Mouse (Mus musculus) lung, postnatal 0 days (tissue): ENCODE measurements around the gene Cnpy2. TPM values are rescaled to one million over a fixed set of nuclear protein-coding genes. Genes with fewer than 3 reads are reported as not detected.

Experiments used
- ATAC-seq: fragments of 200-750 bp; cut with Nextera tagmentation; 2 replicates; pipeline ENCODE4 v1.8.0; 2017; ENCODE audit warnings: moderate library complexity
- DNase-seq: peaks from one replicate; pipeline ENCODE4 v3.0.0-alpha.2; 2016; ENCODE audit warnings: low spot score
- H3K27ac ChIP-seq: fragments of 300-500 bp; sonication (generic); 2 replicates; pipeline ENCODE4 v1.5.1; 2014; ENCODE audit warnings: antibody characterized with exemption, mild to moderate bottlenecking, low read length, mixed read lengths
- H3K27me3 ChIP-seq: fragments of 300-500 bp; sonication (generic); replicated peaks from 2 replicates; pipeline ENCODE4 v1.6.1; 2014; ENCODE audit warnings: low read length, mixed read lengths; ENCODE audit not compliant: insufficient read depth
- H3K36me3 ChIP-seq: fragments of 300-500 bp; sonication (generic); 2 replicates; pipeline ENCODE4 v1.6.1; 2014; ENCODE audit warnings: low read length, mixed read lengths; ENCODE audit not compliant: insufficient read depth
- H3K4me1 ChIP-seq: fragments of 300-500 bp; sonication (generic); 2 replicates; pipeline ENCODE4 v1.6.1; 2014; ENCODE audit warnings: antibody characterized with exemption, low read depth, low read length, mixed read lengths; ENCODE audit not compliant: insufficient read depth
- H3K4me2 ChIP-seq: fragments of 300-500 bp; sonication (generic); replicated peaks from 2 replicates; pipeline ENCODE4 v1.6.1; 2014; ENCODE audit warnings: low read depth, mild to moderate bottlenecking, low read length, moderate library complexity, mixed read lengths
- H3K4me3 ChIP-seq: fragments of 300-500 bp; sonication (generic); 2 replicates; pipeline ENCODE4 v1.5.1; 2014; ENCODE audit warnings: low read depth, low read length
- H3K9ac ChIP-seq: fragments of 300-500 bp; sonication (generic); replicated peaks from 2 replicates; pipeline ENCODE4 v1.6.1; 2014; ENCODE audit warnings: low read depth, mild to moderate bottlenecking
- H3K9me3 ChIP-seq: fragments of 300-500 bp; sonication (generic); 2 replicates; pipeline ENCODE4 v1.6.1; 2016; ENCODE audit warnings: low read length, mixed read lengths
- CTCF ChIP-seq: IDR thresholded peaks from 2 replicates; pipeline ENCODE4 v1.5.1; 2016; ENCODE audit warnings: antibody characterized with exemption, mild to moderate bottlenecking
- EP300 ChIP-seq: IDR thresholded peaks from 2 replicates; pipeline ENCODE4 v1.6.1; 2016; ENCODE audit warnings: antibody characterized with exemption, mild to moderate bottlenecking, control low read depth
- whole genome bisulfite sequencing: fragments of 180-500 bp; shearing (Covaris S2); extraction: QIAGEN DNeasy Blood & Tissue Kit; methylation state at CpG from one replicate; pipeline ENCODE4 v1.1.7; 2014; 5-methylcytosine and 5-hydroxymethylcytosine counted together
- polyA plus RNA-seq: library from polyadenylated mRNA; unstranded; fragments of >200 nt; fragmentation: Nextera tagmentation; extraction: Ambion mirVana; gene quantifications from 2 replicates; pipeline ENCODE4 v1.2.1, GENCODE M21; 2015

Cnpy2 gene
- polyA plus RNA-seq, 1 experiment from 2014 or later, result 243 TPM

GRCm38 (mm10) chr10:128376455-128377211, 54.4 kb downstream of the Cnpy2 start, which contains the start of gene Ankrd52:
Gene Ankrd52 (plus strand): TSS chr10:128377115.
- H3K4me2 ChIP-seq, result peak within 1 kb of the TSS; percentile 81
- no peaks in the 10 kb centered on the region for H3K9me3 ChIP-seq
- 1% methylated on average over 49 of the region's 73 CpGs for WGBS
- H3K9ac ChIP-seq, result peak within 1 kb of the TSS; percentile 94
- peak within 1 kb of the TSS; percentile 90 for H3K4me3 ChIP-seq
- no peak for TF ChIP-seq EP300
- TF ChIP-seq CTCF, result peak; percentile 58
- H3K27ac ChIP-seq, result peak within 1 kb of the TSS; percentile 81
- DNase-seq (peak; percentile 90), ATAC-seq (peak; percentile 96)
- H3K4me1 ChIP-seq, result peaks cover 5% of the 10 kb centered on the region; the same call in 1 of the 2 replicates
- 0 out of 2 replicates have a peak, but pooled peaks cover 10% of the 10 kb centered on the region for H3K36me3 ChIP-seq
- no peaks in the 10 kb centered on the region for H3K27me3 ChIP-seq

Other genes with a start within 250 kb of the Cnpy2 start
- 1,155 and 1,171 TPM in 2 replicates for gene Atp5b, start 239.2 kb upstream of the Cnpy2 start, polyA plus RNA-seq
- gene Baz2a, start 230.9 kb upstream of the Cnpy2 start, polyA plus RNA-seq, result 11.2 and 11.4 TPM in 2 replicates
- 26.4 and 28.3 TPM in 2 replicates for gene Rbms2, start 142.2 kb upstream of the Cnpy2 start, polyA plus RNA-seq
- gene Gls2, start 128.0 kb upstream of the Cnpy2 start, polyA plus RNA-seq, result 0.82 and 0.92 TPM in 2 replicates
- 16.0 and 16.9 TPM in 2 replicates for gene Spryd4, start 110.7 kb upstream of the Cnpy2 start, polyA plus RNA-seq
- not detected in 2 replicates for gene Mip, start 96.6 kb upstream of the Cnpy2 start, polyA plus RNA-seq
- 11.2 and 14.5 TPM in 2 replicates for gene Timeless, start 90.4 kb upstream of the Cnpy2 start, polyA plus RNA-seq
- gene Apon, start 68.4 kb upstream of the Cnpy2 start, polyA plus RNA-seq, result not detected in 2 replicates
- gene Apof, start 53.8 kb upstream of the Cnpy2 start, polyA plus RNA-seq, result not detected in 2 replicates
- gene Stat2, start 51.9 kb upstream of the Cnpy2 start, polyA plus RNA-seq, result 11.8 and 13.4 TPM in 2 replicates
- 0.30 and 0.32 TPM in 2 replicates for gene Il23a, start 23.7 kb upstream of the Cnpy2 start, polyA plus RNA-seq
- gene Pan2, start 19.1 kb upstream of the Cnpy2 start, polyA plus RNA-seq, result 19.0 and 20.2 TPM in 2 replicates
- gene Cs, start 15.3 kb downstream of the Cnpy2 start, polyA plus RNA-seq, result 85.4 and 85.8 TPM in 2 replicates
- 16.4 and 19.9 TPM in 2 replicates for gene Coq10a, start 46.5 kb downstream of the Cnpy2 start, polyA plus RNA-seq
- 4.2 and 4.9 TPM in 2 replicates for gene Ankrd52, start 54.7 kb downstream of the Cnpy2 start, polyA plus RNA-seq
- 0.15 TPM in 1 of 2 replicates, not detected in the other for gene Slc39a5, start 78.8 kb downstream of the Cnpy2 start, polyA plus RNA-seq
- gene Nabp2, start 89.0 kb downstream of the Cnpy2 start, polyA plus RNA-seq, result 48.6 and 54.7 TPM in 2 replicates
- gene Rnf41, start 89.2 kb downstream of the Cnpy2 start, polyA plus RNA-seq, result 31.3 and 32.2 TPM in 2 replicates
- 28.9 and 33.0 TPM in 2 replicates for gene Smarcc2, start 136.8 kb downstream of the Cnpy2 start, polyA plus RNA-seq
- gene Myl6, start 171.7 kb downstream of the Cnpy2 start, polyA plus RNA-seq, result 1,888 and 2,049 TPM in 2 replicates
- gene Myl6b, start 176.2 kb downstream of the Cnpy2 start, polyA plus RNA-seq, result 5.5 and 5.9 TPM in 2 replicates
- gene Esyt1, start 203.4 kb downstream of the Cnpy2 start, polyA plus RNA-seq, result 31.1 and 38.2 TPM in 2 replicates
- gene Zc3h10, start 225.3 kb downstream of the Cnpy2 start, polyA plus RNA-seq, result 13.6 and 15.3 TPM in 2 replicates
- gene Rpl41, start 226.8 kb downstream of the Cnpy2 start, polyA plus RNA-seq, result 2,921 and 3,267 TPM in 2 replicates
- 64.2 and 66.5 TPM in 2 replicates for gene Pa2g4, start 243.5 kb downstream of the Cnpy2 start, polyA plus RNA-seq